Mouse (Mus musculus): ENCODE data around the gene Tnn.

Tnn gene

DNA sequence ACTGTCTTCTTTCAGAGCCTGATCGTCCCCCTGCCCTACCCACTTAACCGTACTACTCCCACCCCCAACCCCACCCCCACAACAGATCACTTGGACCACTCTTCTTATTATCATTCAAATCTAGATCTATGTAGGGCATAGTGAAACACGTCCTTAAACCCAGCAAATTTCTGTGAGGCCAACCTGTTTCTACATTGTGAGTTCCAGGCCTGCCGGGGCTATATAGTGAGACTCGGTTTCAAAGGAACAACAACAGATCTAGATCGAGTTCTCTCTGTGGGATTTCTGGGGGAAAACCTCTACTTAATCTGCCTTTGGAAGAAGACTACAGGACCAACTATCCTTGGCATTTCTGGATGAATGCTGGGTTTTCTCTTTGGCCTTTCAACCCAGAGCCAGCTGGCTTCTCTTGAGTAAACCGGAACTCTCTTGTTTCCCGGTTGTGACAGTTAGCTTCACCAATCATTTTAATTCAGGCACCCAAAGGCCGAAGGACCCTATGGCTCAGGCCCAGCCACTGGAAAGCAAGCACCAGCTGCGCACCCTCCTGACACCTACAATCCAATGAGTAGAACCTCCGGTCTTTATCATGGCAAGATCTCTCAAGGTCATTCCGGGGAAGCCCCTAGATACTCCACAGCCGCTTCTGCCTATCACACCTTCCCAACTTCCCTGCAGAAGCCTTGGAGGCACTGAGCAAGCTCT is 110.0 kb downstream of the Tnn start:
- DNase-seq = peak in 1 of 2 experiments; percentile 57

DNA sequence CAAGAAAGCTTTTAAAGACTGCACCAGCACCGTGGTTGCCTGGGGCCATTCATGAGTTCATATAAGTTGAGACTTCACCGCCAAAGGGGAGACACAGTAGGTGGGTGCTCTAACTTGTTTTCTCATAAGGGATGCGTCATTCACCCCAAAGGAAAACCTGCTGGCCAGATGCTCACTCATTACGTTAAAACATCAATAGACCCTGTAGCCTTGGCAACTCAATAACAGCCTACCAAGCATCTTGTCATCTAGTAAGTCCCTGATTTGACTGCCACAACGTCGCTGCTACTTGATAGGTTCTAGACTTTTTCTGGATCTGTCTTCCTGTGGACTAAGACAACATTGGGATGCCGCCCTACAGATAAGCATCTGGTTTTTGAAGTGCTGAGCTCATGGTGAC is 111.0 kb downstream of the Tnn start:
- DNase-seq = no peak

DNA sequence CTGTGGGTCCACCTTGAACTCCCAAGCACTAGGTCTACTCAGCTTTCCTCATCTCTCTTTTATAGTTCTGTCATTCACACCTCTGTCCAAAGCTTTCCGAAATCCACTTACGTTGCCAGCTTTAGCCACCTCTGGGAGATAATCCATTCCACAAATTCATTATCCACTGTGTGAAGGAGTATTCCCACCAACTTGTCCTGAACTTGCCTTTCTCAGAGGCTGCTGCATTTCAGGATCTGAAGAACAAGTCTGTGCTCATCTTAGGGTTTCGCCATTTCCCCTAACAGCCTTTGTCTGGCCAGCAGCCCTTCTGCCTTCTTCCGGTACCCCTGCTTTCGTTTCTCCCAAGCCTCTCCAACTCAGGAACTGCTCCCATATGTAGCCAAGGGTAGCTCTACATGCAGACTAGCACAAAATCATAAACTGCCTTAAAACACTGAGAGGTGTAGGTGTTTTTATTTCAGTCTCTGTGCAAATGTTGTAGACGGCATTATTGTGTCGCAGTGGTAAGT is 112.1 kb downstream of the Tnn start:
- DNase-seq = no peak

DNA sequence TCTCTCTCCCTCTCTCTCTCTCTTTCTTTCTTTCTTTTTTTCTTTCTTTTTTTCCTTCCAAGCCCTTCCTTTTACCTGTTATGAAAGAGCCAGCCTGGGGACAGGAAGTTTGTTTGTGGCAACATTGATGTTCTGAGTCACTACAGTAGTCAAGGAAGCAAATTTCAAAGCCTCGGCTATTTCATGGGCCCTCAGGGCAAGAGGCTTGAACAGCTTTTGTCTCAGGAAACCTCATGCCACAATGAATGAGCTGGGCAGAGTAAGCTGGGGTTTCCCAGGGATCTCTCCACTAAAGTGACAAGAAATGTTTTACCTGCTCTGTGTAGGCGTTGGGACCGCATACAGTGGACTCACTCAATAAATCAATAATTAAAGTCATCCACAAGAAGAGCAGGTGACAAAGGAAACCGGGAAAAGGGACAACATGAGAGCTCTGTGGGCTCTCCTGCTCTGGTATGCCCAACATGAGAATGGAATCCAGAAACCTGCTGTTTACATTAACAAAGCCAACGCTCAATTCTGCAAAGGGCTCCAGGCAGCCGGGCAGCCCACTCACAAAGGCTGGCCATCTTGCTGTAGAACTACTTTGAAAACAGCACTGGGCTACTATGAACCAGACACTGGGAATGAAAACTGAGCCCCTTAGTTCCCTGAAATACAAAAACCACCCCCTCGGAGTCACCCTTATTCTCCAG is 113.3 kb downstream of the Tnn start:
- DNase-seq = peak in 1 of 2 experiments; percentile 65

DNA sequence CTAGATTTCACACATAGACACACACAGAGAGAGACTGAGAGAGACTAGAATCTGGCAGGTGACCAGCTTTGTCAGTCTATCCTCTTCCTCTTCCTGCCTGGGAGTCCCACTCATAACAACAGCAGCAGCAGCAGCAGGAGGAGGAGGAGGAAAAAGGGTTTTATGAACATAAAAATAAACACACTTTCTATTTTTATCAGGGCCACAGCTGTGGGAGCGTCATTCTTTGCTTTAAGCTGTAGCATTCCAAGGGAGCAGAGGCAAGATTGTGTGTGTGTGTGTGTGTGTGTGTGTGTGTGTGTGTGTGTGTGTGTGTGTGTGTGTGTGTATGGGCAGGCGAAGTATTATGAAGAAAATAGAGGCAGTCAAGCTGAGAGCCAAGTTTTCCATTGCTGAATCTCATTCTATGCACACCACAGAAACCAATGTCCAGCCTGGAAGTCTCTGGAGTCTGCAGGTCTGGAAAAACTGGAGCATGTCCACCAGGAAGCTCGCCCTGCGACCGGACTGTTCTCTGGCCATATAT is 116.3 kb downstream of the Tnn start:
- peak in 1 of 2 experiments; percentile 56 for DNase-seq

DNA sequence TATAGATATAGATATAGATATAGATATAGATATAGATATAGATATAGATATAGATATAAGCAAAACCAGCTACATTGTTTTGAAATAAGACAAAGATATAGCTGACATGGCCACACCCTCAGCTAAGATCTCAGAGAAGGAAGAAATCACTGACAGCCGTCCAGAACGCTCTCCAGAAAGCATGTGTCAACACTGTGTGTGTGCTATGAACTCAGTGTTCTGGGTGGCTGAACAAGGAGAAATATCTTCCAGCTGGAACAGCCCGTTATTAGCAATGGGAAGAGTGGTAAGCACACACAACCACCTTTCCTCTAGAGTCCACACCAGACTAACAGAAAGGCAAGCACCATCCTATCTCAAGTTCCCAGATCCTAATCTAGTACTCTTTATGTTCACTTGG is 117.8 kb downstream of the Tnn start:
- DNase-seq = peak in 1 of 2 experiments; percentile 62
